Mouse (Mus musculus) B cell, adult 2 months (primary cell): ENCODE results near the gene Fam161b.
"Not testable (repeated sequence)": the region's sequence is repeated elsewhere in the genome, so short reads cannot be mapped to it uniquely, and the experiment has no call there.

ENCODE experiments used
- DNase-seq, 2 experiments: peaks; one replicate each; pipeline ENCODE4 v3.0.0; 2022

Fam161b gene

DNA sequence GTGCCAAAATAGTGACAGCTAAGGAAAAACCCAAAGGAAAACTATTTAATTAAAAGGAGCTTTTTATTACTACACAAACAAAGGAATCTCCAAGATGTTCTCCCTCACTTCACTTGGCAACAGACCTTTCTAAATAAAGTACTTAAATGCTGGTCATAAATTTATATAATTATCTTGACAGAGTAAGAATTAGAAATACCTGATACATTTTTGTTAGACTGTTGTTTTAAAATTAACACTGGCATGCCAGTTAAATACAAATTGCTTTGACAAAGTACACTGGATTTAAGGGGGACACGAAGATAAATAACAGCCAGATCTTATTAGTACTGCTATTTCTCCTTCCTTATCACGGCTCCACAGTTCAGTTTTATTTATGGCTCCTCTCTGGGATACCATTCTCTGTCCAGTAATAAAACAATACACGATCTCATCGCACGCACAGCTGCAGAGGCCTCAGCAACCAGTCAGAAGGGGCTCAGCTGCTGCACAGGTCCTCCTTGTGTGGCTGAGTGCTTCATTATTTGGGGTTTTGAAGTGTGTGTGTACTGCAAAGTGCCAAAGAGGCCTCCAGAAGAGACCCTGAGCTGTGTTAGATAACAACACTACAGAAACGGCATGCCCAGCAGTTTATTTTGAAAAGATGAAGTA is 12.3 kb upstream of the Fam161b start:
- no peak for DNase-seq

DNA sequence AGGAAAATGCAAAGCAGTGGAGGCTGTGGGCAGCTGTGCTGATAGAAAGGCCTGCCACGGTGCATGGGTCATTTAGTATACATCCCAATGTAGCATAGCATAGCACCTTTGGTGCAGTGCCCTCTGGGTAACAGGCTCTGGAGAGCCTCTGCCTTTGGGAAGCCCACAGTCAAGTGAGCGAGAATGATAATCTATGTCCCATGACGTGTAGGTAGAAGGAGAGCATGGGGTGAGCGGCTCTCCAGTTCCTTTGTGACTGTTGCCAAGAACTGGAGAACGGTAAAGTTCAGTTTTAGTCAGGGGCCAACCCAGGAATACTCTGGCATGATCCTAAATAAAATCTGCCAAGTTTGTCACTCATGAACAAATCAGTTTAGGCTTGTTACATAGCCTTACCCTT is 10.0 kb upstream of the Fam161b start:
- no peak for DNase-seq

DNA sequence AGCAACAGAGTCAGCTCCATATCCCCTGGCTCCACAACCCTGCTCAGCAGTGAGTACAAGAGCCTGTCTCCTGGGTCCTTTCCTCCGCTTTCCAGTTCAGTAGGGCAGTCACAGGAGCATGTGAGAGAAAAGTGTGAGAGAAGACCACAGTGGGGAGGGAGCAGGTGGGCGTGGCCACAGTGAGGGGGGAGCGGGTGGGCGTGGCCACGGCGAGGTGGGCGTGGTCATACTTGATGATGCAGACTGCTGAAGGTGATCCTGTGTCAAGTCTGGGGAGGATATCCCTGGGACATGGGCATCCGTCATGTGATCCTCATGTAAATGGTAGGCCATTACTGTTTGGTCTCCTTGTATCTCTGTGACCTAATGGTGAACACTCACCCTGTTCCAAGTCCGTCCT is 5.3 kb upstream of the Fam161b start:
- peak; percentile 14 to 26 for DNase-seq

DNA sequence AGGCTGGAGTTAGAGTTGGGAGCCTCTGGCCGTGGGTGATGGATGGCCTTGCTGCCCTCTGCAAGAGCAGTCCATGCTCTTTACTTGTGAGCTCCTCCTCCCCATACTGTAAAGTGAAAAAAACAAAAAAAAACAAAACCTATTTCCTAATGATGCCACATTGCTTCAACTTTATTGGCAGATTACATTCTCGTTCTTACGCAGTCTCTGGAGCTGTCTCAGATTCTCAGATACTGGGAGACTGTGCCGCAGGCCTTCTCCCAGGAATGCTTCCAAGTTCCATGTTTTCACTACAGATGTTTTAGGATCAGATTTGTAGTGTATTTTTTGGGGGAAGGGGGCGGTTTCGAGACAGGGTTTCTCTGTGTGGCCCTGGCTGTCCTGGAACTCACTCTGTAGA is 3.5 kb upstream of the Fam161b start:
- no peak for DNase-seq

DNA sequence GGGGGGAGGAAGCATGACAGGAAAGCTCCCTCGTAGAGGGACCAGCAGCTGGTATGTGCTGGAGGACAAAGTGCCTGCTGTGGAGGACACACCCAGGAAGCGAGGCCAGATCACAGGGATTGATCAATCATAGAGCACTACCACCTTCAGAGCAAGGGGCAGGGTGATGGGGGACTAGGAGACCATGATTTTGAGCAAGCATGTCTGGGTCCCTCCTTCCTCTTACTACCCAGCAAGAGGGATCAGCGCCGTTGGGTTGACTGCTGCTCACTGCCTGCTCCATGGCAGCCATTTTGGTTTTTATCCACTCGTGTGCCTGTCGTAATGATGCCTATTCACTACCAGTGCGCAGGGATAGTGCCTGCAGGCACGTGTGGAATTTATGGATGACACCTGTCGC is 2.7 kb upstream of the Fam161b start:
- no peak for DNase-seq

DNA sequence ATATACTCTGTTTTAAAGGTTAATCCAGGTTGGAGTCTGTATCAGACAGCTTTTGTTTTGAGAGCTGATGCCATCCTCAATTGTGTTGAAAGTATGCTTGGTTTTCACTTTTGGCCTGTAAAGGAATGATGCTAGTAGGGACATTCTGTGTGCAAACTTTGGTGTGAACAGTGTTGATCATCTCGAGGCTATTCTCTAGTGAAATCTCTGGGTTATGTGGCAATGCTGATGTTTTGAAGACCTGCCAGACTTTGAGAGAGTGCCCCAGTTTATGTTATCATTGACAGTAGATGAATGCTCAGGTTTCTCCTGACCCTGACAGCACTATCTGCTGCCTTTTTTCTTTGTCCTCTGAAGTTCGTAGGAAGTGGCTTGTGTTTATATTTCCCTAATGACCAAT is 1.2 kb upstream of the Fam161b start:
- DNase-seq, result no peak

DNA sequence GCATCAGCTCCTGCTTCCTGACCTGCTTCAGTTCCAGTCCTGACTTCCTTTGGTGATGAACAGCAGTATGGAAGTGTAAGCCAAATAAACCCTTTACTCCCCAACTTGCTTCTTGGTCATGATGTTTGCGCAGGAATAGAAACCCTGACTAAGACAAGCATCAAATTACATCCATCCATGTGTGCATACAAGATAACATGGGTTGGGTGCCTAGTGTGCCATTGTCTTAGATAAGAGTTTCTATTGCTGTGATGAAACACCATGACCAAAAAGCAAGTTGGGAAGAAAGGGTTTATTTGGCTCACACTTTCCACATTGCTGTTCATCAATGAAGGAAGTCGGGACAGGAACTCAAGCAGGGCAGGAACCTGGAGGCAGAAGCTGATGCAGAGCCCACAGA is 2.9 kb downstream of the Fam161b start:
- DNase-seq, result not testable (repeated sequence)

DNA sequence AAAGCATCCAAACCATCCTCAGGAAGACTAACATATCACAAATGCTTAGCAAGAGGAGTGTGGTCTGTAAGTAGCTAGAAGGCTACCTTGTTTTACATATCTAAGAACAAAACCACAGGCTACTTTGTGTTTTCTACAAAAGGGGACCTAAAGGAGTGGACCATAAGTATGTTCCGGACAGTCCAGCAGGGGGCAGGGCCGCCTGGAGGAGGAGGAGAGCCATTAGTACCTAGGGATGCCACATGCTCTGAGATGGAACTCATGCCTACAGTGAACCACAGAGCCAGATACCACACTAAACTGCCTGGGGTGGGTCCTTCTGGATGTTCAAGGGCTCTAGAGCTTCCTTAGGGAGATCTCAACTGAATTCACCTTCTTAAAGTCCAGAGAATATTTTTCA is 14.4 kb downstream of the Fam161b start:
- DNase-seq, result peak; percentile 17 to 47

DNA sequence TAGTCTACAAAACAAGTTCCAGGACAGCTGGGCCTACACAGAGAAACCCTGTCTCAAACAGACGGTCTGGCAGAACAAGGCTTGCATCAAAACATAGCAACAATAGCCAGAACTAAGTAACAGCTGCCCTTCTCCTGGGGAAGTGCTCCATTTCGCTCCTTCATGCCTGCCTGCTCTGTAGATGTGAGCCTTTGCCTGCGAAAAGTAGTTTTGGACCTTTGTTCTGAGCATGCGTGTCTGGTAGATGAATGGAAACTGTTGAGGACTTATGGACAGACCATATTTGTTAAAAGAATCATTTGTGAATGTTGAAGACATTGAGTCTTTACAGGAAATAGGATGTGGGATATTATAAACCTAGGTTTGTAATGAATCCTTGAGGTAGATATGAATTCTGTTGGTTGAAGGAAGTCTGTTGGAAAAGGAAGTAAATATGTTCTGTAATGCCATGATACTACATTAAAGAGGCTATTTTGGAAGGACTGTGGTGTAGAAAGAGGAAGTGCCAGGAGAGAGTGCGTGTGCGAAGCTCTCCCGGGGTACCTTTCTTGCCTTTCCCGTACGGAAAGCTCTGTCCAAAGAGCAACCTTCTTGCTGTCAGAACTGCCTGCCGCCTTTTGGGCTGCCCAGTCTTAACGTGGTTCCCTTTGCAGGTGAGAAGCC is 24.5 kb downstream of the Fam161b start:
- DNase-seq, result no peak

DNA sequence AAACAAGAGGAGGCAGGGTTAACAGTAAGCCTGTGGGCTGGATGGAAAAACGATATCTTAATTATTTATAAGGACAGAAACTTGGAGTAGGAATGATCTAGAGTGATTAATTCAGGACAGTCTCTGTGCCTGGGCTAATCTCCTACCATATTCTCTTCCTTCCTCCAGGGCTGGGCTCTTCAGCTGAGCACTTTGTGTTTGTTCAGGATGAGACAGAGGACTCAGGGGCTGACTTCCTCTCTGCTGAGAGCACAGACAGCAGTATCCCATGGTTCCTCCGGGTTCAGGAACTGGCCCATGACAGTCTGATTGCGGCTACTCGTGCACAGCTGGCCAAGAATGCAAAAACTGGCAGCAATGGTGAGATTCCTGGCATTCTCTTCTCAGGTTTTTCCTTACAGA is 34.5 kb downstream of the Fam161b start:
- no peak for DNase-seq

DNA sequence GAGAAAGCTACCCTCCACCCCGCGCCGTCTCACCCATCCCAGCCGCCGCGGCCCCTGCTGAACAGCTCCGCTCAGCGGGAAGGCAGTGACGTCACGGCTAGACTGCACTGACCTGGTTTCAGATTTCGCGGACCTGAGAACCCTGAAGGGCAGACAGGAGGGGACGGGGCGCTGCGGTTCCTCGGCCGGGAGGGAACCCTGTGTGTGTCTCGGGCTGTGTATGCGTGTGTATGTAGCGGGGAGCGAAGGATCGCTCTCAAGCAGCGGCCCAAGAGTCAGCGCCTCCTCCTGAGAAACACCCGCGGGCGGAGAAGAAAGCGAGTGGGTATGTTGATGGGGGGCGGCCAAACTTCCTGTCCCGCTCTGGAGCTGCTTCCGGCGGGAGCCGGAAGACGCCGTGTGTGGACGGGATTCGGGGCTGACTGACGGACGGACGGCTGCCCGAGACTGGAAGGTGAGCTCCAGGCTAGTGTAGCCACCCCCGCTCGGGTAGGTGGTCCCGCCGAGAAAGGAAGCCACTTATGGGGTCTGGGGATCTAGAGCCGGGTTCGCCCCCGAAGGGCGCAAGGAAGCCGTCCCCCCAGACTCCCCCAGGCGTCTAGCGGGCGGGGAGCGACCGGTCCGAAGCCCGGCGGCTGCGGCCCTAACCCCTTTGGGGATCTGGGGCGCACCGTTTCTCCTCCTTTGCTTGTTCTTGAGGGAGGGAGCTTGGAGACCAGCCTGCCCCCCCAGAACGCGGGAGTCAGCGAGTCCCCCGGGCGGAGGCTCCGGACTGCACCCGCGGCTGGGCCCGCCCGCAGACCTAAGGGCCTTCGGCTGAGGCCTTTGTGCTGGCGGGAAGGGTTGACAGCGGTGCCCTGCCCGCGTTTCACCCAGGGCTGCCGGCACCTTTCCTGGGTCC is 44.7 kb downstream of the Fam161b start, which contains the start of gene Zfp410:
Gene Zfp410 (plus strand): TSS at position 132 of the 901 bp plus-strand sequence.
- peak; percentile 75 to 76 for DNase-seq

DNA sequence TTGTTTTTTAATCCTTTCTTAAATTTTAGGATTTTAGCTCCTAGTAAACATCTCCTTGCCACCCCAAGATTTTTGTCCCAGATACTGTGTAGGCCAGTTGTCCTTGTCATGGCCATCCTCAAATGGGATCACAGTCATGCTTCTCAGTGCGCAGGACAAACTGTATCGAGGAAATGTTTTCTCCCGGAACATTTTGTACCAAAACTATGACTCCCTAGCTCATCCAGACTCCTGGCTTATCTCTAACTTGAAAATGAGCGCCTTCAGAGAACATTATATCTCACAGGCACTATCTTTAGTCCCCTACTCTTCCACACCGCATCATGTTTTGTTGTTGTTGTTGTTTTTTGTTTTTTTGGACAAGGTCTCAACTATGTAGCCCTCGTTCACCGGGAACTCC is 45.6 kb downstream of the Fam161b start:
- no peak for DNase-seq

DNA sequence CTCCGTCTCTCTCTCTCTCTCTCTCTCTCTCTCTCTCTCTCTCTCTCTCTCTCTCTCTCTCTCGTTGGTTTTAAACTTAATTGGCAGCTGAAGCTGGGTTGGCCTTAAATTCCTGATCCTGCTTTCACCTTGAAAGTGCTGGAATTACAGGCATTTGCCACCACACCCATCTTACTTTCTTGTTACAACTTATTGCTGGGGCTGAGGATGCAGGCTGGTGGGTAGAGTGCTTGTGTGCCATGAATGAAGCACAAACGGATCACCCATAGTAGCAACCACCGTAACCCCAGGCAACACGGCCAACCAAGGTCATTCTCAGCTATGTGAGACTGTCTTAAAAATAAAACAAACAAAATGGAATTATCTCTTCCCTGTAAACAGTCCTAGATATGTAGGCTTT is 50.3 kb downstream of the Fam161b start:
- DNase-seq, result no peak

DNA sequence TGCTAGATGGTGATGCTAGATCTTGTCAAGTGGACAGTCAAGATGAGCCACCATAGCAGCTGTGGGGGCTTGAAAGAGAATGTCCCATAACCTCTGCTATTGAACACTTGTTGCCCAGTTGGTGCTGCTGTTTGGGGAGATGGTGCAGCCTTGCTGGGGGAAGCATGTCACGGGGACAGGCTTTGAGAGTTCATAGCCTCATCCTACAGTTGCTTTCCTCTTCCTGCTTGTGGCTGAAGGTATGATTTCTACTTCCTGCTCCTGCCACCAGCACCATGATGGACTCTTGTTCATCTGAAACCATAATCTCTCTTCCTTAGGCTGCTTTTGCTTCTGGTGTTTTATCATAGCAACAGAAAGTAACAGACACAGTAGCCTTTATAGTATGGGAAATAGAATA is 57.1 kb downstream of the Fam161b start:
- no peak for DNase-seq

DNA sequence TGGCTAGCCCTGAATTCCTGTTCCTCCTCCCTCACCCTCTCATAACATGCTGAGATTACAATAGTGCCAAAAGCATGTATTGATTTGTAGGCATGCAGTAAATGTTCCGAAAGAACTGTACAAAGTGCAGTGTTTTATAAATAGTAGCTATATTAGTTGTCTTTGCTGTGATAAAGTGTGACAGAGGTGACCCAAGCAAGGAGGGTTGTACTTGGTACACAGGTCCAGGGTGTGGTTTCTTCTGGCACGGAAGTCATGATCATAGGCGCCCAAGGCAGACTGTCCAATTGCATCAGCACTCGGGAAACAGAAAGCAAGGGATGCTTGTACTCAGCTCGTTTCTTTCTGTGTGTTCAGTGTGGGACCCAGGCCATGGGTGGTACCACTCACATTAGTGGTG is 57.5 kb downstream of the Fam161b start:
- DNase-seq, result no peak

DNA sequence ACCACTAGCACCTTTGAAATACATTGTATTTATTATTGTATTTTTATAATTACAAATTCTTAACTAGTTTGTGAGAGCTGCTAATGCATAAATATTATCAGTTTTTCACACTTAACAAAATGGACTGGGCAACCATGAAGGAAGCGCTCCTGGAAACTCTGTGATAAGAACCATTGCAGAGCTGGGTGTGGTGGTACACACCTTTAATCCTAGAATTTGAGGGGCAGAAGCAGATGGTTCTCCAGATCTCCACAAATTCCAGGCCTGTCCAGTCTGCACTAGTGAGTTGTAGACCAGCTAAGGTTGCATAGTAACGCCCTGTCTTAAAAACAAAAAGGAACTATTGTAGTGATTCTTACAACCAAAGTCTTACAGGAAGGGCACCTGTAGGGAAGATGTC is 62.4 kb downstream of the Fam161b start:
- DNase-seq, result no peak

DNA sequence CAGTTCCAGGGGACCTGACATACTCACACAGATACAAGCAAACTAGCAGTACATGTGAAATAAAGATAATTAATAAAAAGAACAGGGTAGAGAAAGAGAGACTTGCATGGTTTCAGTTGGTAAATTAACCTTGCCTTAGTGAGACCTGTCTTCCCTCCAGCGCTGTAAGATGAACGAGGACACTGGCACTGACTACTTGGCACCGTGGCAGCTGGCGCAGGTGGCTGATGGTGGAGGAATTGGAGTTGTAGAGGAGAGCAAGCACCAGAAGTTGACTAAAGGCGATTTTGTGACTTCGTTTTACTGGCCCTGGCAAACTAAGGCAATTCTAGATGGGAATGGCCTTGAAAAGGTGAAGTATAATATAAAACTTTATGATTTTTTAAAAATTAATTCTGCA is 63.8 kb downstream of the Fam161b start:
- no peak for DNase-seq
